Mouse (Mus musculus): Measurements from ENCODE around the gene Cyp1b1.

The Cyp1b1 gene

DNA sequence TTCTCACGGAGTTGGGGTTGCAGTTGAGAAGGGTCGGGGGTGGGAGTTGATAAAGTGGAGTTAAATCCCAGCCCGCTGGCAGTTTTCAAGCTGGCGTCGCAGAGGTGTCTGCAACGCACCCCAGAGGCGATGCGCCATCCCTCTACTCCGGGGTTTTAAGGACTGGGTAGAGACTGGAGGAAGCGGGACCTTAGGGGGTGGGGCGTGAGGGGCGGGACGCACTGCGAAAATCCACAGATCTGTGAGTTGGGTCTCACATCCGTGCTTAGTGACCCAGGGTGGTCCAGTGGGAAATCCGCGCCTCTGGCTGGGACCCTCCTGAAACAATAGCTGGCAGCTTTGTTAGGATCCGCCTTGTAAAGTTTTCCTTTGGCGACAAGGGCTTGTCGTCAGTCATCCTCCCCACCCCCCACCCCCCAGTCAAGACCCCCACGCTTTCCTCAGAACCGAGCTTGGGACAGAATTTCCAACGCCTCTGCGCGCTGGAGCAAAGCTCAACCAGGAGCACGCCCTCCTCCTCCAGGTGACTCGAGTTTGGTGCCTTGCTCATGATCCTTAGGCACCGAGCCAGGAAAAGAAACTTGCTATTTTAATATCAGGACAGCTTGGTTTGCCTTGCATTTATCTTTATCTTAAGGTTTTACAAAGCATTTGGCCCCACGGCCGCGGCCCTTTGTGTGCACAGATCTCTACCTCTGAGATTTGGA is at the start of gene Cyp1b1:
Cyp1b1 (minus strand) TSS at position 131 of the 707 bp plus-strand sequence.
- CTCF ChIA-PET = interaction anchor here (0.6 kb wide), 1 partner anchor 258 kb away, joined by 11 read pairs; no protein-coding TSS in a partner anchor

DNA sequence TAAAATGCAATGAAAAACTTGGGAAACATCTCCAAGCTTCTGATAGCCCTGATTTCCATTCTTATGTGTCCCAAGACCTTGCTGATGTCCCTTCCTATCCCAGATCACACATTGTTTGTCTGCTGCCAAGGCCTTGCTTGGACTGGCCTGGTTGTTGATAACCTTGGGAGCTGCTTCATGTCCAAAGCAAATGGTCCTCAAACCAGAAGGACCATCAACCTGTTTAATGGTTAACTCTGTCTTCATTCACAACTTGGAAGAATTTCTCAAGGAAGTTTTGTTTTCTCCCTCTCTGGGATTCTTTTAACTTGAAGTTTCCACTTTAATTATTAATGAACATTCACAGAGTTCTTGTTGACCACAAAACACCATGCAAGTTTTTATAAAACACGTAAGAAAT is 47.0 kb upstream of the Cyp1b1 start:
- CTCF ChIA-PET = no interaction called here

DNA sequence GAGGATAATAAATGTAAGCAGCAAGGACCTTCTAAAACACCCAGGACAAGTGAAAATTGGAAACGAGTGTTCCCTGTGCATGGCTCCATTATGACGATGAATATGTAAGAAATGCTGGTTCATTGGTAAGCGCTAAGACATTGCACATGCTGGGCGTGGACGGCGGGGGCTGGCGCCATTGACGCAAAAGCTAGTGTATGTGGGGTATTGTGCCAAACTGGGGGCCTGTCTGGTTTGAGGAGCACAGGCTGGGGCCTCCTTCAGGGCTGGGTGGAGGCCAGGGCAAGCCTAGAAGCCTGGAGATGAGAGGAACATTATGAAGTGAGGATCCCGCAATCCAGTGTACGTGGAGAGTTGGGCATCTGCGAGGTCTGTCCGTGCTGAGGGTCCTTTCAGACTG is 39.0 kb upstream of the Cyp1b1 start:
- CTCF ChIA-PET = no interaction called here

DNA sequence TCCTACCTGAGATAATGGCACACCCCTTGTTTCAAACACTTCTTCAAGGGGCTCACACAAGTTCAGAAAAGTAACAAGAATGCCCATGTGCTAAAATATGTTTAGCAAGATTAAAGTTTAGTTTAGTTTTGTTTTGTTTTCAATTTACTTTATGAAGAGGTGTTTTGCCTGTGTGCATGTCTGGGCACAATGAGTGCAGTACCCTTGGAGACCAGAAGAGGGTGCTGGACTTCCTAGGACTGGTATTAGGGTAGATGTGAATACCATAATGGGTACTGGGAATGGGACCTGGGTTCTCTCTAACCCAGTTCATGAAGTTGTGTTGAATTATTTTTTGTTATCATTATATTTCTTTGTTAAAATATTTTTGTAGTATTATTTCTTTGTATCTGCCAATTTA is 38.0 kb upstream of the Cyp1b1 start:
- CTCF ChIA-PET = no interaction called here

DNA sequence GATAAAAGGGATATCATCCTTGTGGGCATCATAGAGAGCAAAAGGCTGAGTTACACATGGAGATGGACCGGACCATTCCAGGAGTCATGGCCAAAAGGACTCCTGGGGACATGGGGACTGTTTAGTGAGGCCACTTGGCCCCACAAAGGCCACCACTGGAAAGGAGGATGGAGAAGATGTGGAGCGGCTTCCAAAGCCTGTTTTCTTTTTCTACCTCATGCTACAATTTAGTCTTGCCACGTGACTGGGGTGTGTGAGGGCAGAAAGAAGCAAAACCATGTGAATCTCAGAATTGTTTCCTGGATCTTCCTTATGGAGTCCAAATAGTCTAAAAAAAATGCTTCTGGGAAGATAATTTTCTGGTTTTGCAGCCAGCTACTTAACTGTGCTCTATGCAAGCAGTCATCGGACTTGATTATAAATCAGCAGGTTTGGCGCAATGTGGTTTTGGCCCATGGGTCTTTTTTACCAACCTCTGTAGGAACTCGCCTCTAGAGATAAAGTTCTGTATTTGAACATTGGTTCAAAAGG is 36.9 kb upstream of the Cyp1b1 start:
- CTCF ChIA-PET = no interaction called here

GRCm38 (mm10) chr17:79749647-79750046 is 34.8 kb upstream of the Cyp1b1 start:
- CTCF ChIA-PET = no interaction called here

DNA sequence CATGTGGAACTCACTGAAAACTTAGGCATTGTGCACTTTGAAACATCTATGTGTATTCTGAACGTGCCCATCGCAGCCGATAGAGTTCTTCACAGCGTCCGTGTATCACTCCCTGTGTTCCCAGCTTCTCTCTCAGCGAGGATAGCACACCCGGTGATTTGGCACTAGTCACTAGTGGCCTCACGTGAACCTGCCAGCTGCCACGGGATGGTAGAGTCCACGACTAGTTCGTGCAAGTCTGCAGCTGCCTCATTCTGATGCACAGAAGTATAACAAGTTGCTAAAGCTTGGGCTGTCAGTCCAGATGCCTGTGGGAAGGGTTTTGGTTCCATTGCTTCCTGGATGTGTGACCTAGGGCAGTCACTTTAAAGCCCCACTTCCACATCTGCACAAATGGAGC is 32.1 kb upstream of the Cyp1b1 start:
- CTCF ChIA-PET = no interaction called here

- CTCF ChIA-PET = no interaction called here
Measured at GRCm38 (mm10) chr17:79746146-79746591, 31.3 kb upstream of the Cyp1b1 start.

GRCm38 (mm10) chr17:79745051-79745731 is 30.3 kb upstream of the Cyp1b1 start:
- CTCF ChIA-PET = no interaction called here

DNA sequence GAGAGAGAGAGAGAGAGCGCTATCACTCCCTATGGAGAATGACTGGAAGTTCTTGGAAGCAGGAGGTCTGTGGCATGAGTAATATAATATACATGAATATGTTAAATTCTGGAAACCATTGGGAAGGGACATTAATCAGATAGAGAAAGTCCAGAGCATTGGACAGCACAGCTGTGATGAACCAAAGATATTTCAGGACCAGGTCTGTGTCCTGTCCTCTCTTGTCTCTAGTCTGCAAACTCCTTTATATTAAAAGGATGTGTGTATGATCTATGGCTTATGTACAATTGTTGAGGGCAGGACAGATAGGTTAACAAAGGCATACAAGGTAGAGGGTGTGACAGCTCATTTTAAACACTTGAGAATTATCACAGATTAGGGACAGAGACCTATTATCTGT is 28.6 kb upstream of the Cyp1b1 start:
- CTCF ChIA-PET = no interaction called here

DNA sequence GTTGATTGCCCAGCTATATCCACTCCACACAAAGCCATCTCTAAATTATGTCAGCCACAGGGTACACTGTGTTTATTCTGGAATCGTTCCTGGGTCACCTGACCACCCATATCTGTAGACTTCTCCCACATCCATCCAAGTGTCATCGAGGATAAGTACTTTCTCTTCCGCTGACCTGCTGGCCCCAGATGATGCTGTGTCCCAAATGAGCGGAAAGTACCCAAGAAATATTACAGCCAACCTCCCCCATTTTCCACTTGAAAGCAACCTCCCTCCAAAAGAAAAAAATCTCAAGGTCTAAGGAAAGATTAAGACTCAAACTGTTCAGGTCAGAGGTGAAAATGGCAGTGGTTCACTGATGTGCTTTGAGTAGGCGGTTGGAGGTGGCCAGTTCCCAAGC is 27.8 kb upstream of the Cyp1b1 start:
- CTCF ChIA-PET = interaction anchor here (0.6 kb wide), 1 partner anchor 18 kb away, joined by 3 read pairs; no protein-coding TSS in a partner anchor

DNA sequence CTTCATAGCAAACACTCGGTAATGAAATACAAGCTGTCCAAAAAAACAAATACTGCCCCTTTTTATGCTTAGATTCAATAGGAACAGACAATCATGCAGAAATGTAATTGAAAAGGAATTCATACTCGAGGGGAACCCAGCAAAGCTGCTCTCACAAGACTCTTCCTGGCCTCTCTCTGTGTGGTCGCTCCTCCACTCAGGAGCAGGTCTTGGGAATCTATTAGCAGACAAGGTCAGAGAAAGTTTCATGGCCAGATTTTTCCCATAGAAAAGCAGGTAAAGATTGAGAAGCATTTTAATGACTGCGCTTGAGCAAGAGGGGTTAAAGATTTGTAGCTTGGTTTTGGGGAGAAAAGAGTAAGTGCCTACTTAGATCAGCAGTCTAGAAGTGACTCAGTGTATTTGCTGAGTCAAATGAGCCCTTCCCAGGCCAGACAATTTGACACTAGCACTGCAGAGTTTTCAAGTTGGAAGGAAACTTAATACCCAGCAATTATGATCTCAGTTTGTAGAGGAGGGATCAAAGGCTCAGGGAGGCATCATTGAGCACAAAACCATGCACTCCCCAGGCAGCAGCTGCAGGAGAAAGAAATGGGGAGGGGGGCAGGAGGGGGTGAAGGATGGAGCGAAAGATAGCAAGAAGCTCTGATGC is 24.1 kb upstream of the Cyp1b1 start:
- CTCF ChIA-PET = interaction anchor here (0.6 kb wide), 1 partner anchor 72 kb away, joined by 3 read pairs; no protein-coding TSS in a partner anchor

DNA sequence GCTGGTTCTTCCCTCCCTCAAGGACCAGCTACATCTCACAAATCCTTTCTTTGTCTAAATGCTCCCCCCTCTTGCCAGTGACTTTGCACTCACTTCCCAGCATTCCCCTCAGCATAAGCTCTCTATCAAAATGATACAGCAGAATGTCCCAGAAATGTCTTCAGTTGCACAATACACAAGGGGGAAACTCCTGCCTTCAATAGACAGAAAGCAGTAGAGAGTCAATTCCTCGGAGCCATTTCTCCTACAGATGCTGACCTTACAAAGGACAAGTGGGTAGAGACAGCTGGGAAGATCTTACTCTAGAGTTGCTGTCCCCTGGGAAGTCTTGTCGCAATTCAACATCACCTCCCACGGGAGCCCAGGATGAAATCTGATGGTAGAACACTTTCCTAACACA is 22.7 kb upstream of the Cyp1b1 start:
- CTCF ChIA-PET = no interaction called here

GRCm38 (mm10) chr17:79733039-79733438 is 18.2 kb upstream of the Cyp1b1 start:
- CTCF ChIA-PET = no interaction called here

- CTCF ChIA-PET = no interaction called here
Measured at GRCm38 (mm10) chr17:79730988-79731387, 16.1 kb upstream of the Cyp1b1 start.

- CTCF ChIA-PET = no interaction called here
Measured at GRCm38 (mm10) chr17:79728585-79729503, 14.0 kb upstream of the Cyp1b1 start.

DNA sequence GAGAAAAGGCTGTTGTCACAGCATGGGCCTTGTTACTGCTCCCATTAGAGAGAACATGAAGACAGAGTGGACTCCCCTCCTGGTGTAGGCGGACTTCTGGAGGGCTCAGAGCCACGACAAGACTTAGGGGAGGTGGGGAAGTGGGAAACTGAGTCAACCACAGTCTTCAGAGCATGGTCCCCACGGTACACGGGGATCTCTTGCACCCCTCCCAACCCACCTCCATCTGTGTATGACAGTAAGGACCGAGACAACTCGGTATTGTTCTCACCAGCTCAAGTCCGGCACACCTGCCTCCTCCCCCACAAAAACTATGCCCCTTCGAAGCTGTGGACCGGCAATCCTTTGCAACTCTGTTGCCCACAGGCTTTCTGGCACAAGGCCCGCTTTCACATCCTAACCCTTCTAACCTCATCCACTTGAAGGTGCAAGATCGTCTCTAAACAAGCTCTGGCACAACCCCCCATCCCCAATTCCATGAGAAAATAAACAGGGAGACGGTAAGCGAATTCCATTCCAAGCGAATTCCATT is 13.3 kb upstream of the Cyp1b1 start:
- CTCF ChIA-PET = no interaction called here

DNA sequence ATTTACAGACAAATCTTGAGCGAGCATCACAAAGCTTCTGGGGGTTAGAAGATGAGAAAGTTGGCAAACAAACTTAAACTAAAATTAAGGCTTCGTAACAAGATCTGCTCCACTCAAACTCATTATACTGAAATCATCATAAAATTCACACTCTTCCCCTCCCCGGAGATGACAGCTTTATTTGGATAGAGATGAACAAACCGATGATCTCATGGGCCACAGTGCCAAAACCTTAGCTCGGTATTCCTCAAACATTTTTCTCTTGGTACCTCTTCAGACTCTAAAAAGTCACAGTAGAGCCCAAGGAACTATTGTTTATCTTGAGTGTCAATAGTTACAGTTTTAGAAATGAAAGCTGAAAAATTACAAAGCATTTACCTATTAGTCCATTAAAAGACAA is 11.8 kb upstream of the Cyp1b1 start:
- CTCF ChIA-PET = no interaction called here

DNA sequence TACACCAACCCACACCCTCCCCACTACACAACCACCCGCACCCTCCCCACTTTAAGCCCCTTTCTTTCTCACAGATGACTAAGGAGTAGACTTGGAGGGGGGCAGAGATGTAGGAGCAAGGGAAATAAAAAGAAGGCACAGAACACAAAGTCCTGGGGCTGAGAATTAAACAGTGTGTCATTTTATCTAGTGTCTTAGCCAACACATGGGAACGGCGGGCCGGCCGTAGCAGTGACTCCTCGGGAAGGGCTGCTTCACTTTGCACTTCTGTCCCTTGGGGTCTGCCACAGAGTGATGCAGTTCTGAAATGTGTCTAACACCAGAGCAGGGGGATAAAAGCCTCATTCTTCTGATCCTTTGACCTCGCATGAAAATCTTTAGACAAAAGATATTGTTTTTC is 5.8 kb upstream of the Cyp1b1 start:
- CTCF ChIA-PET = no interaction called here

DNA sequence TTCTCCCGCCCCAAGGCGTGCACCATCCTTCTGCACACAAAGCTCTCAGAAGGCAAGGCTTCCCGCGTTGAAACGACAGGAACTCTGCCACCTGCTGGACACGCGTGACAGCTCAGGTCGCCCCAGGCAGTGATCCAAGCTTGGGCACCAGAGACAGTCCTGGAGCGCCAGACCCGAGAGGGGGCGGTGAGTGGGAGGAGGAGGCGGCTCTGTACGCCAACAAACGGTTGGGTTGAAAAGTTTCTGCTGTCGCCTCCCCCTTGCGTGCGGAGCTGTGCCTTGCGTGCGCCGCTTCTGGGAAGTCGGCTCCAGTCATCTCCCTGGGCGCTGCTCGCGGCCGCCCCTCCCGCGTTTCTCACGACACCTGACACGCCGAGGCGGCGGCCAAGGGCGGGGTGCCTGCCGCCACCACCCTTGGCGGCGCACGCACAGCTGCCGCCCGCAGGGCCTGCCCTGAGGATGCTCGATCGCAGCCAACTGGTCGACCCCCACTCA is 835 bp upstream of the Cyp1b1 start:
- CTCF ChIA-PET = interaction anchor here (0.7 kb wide), 1 partner anchor 1109 kb away, joined by 3 read pairs; no protein-coding TSS in a partner anchor

DNA sequence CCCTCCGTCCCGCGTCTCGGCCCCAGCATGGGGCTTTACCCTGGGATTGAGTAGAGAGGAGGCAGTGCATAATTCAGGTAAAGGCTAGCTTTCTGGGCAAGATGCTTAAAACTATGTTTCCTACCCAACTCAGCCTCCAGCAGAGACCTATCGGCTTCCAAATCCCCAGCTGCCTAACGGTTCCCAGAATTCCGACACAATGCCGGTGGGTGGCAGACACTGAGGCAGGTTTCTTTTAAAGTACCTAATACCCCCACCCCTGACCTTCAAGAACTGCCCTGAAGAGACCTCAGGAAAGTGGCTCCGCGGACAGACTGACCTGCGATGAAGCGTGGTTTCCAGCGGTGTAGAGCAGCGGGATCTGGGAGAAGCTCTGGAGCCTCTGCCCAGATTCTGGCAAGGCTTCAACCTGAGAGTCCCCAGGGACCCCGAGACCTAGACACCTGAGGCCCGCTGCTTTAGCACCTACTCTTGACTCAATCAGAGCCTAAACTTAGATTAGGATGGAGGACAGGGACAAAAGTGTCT is 429 bp downstream of the Cyp1b1 start:
- CTCF ChIA-PET = interaction anchor here (0.6 kb wide), 1 partner anchor 259 kb away, joined by 11 read pairs; no protein-coding TSS in a partner anchor

All from spleen, embryonic (tissue).